Mouse (Mus musculus) CH12.LX (cell line): ENCODE results near the gene Gbe1. TPM values are rescaled to one million over a fixed set of nuclear protein-coding genes. Genes with fewer than 3 reads are reported as not detected.

Experiments
- DNase-seq: peaks from one replicate; pipeline ENCODE4 v3.0.0-alpha.2; 2013; ENCODE audit errors: extremely low read depth
- H3K27ac ChIP-seq: 2 replicates; pipeline ENCODE4 v1.5.1; 2012; ENCODE audit warnings: low read depth, mild to moderate bottlenecking, control low read depth, moderate library complexity; ENCODE audit not compliant: insufficient read depth
- H3K27me3 ChIP-seq: replicated peaks from 2 replicates; pipeline ENCODE3; 2012; ENCODE audit warnings: inconsistent platforms
- H3K36me3 ChIP-seq, 2 experiments: replicated peaks in 1 of 2; 2 replicates each; pipeline versions ENCODE3 to v1.6.1; 2012; ENCODE audit warnings: inconsistent platforms in 1 of 2, low read length in 1 of 2, mild to moderate bottlenecking in 1 of 2, mixed read lengths in 1 of 2, moderate library complexity in 1 of 2; ENCODE audit not compliant: control insufficient read depth in 1 of 2, insufficient read depth in 1 of 2
- H3K4me1 ChIP-seq, 2 experiments: 2 replicates each; pipeline ENCODE4 v1.6.1; 2012; ENCODE audit warnings: inconsistent platforms in 1 of 2, moderate library complexity in 1 of 2; ENCODE audit not compliant: insufficient read depth in 2 of 2, control insufficient read depth in 1 of 2
- H3K4me2 ChIP-seq: 2 replicates; pipeline ENCODE4 v1.6.1; 2012; ENCODE audit warnings: low read depth, mild to moderate bottlenecking, control low read depth; ENCODE audit not compliant: poor library complexity, insufficient read depth, severe bottlenecking
- H3K4me3 ChIP-seq, 3 experiments: fragments of 150-350 bp in 1 of 3; sonication (generic) in 1 of 3; replicated peaks in 1 of 3; 2 replicates each; pipeline versions ENCODE3 to v1.5.1; 2011 to 2012; ENCODE audit warnings: low read depth in 2 of 3, low read length in 2 of 3, mild to moderate bottlenecking in 2 of 3, moderate library complexity in 2 of 3, control low read depth in 1 of 3, improper control_type of control experiment in 1 of 3, inconsistent platforms in 1 of 3, mixed read lengths in 1 of 3; ENCODE audit not compliant: poor library complexity in 1 of 3
- H3K79me2 ChIP-seq: replicated peaks from 2 replicates; pipeline ENCODE4 v1.6.1; 2012; ENCODE audit warnings: mild to moderate bottlenecking, moderate library complexity; ENCODE audit not compliant: control insufficient read depth, poor library complexity, insufficient read depth, severe bottlenecking; ENCODE audit errors: extremely low read depth
- H3K9ac ChIP-seq: 2 replicates; pipeline ENCODE4 v1.6.1; 2012; ENCODE audit warnings: low read depth, mild to moderate bottlenecking, control low read depth, moderate library complexity; ENCODE audit not compliant: insufficient read depth
- H3K9me3 ChIP-seq: replicated peaks from 2 replicates; pipeline ENCODE3; 2012; ENCODE audit warnings: low read length, inconsistent platforms, mixed read lengths
- BHLHE40 ChIP-seq: IDR thresholded peaks from 2 replicates; pipeline ENCODE4 v1.6.1; 2011; ENCODE audit warnings: mild to moderate bottlenecking, low read depth, low read length, improper control_type of control experiment
- CHD1 ChIP-seq: IDR thresholded peaks from 2 replicates; pipeline ENCODE4 v1.6.1; 2012; ENCODE audit warnings: low read depth, low read length, improper control_type of control experiment, inconsistent platforms
- CTCF ChIP-seq, 2 experiments: IDR thresholded peaks in 1 of 2; conservative IDR thresholded peaks in 1 of 2; 2 replicates each; pipeline ENCODE4 v1.5.1; 2011 to 2012; ENCODE audit warnings: low read depth in 2 of 2, low read length in 2 of 2, improper control_type of control experiment in 1 of 2, inconsistent platforms in 1 of 2, mild to moderate bottlenecking in 1 of 2, moderate library complexity in 1 of 2
- ETS1 ChIP-seq: conservative IDR thresholded peaks from 2 replicates; pipeline ENCODE4 v1.6.1; 2012; ENCODE audit warnings: low read depth, mild to moderate bottlenecking, inconsistent platforms, low read length, improper control_type of control experiment, moderate library complexity
- GABPA ChIP-seq: IDR thresholded peaks from 2 replicates; pipeline ENCODE4 v1.6.1; 2012; ENCODE audit warnings: low read depth, low read length, improper control_type of control experiment, inconsistent platforms; ENCODE audit not compliant: insufficient replicate concordance
- HCFC1 ChIP-seq: IDR thresholded peaks from 2 replicates; pipeline ENCODE4 v1.6.1; 2012; ENCODE audit warnings: low read depth, mild to moderate bottlenecking, inconsistent platforms, low read length, improper control_type of control experiment
- JUN ChIP-seq: IDR thresholded peaks from 2 replicates; pipeline ENCODE4 v1.6.1; 2011; ENCODE audit warnings: low read depth, mild to moderate bottlenecking, low read length, improper control_type of control experiment, moderate library complexity; ENCODE audit not compliant: insufficient read depth
- MYC ChIP-seq: IDR thresholded peaks from 2 replicates; pipeline ENCODE4 v1.6.1; 2011; ENCODE audit warnings: low read depth, mild to moderate bottlenecking, improper control_type of control experiment, low read length
- RAD21 ChIP-seq: IDR thresholded peaks from 2 replicates; pipeline ENCODE4 v1.6.1; 2011; ENCODE audit warnings: low read depth, mild to moderate bottlenecking, low read length, improper control_type of control experiment, moderate library complexity
- SIN3A ChIP-seq: IDR thresholded peaks from 2 replicates; pipeline ENCODE4 v1.6.1; 2012; ENCODE audit warnings: low read length, improper control_type of control experiment, inconsistent platforms
- SMC3 ChIP-seq: IDR thresholded peaks from 2 replicates; pipeline ENCODE4 v1.6.1; 2011; ENCODE audit warnings: low read depth, low read length, improper control_type of control experiment
- USF1 ChIP-seq: IDR thresholded peaks from 2 replicates; pipeline ENCODE4 v1.6.1; 2014; ENCODE audit warnings: low read depth, mild to moderate bottlenecking, inconsistent platforms, low read length, improper control_type of control experiment
- dilution Hi-C: fragments of 300-500 bp; cut with MboI; formaldehyde crosslinking; loops from 2 replicates; pipeline ENCODE4 v1.14.3; 2020; ENCODE audit warnings: low sequenced_read_pairs; ENCODE audit not compliant: extremely low pct_unique_long_range_greater_than_20kb, extremely low pct_ligation_motif_present
- in situ Hi-C: fragments of 300-500 bp; cut with MboI; formaldehyde crosslinking; loops from 3 replicates; pipeline ENCODE4 v1.14.3; 2019; ENCODE audit warnings: low sequenced_read_pairs, low pct_ligation_motif_present, low pct_unique_long_range_greater_than_20kb, mixed read lengths
- polyA plus RNA-seq: library from polyadenylated mRNA; unstranded; fragments of >175 nt; gene quantifications from 2 replicates; pipeline ENCODE4 v1.2.1, GENCODE M21; 2012; ENCODE audit warnings: low read depth; ENCODE audit not compliant: insufficient read length
- total RNA-seq, 2 experiments: library from RNA; depleted of rRNA; stranded (reverse); fragments of 300-350 nt in 1 of 2; fragments of >200 nt in 1 of 2; gene quantifications; 2 replicates each; pipeline ENCODE4 v1.2.3; 2012 to 2014

The Gbe1 gene
- total and polyA plus RNA-seq, 3 experiments: not detected

DNA sequence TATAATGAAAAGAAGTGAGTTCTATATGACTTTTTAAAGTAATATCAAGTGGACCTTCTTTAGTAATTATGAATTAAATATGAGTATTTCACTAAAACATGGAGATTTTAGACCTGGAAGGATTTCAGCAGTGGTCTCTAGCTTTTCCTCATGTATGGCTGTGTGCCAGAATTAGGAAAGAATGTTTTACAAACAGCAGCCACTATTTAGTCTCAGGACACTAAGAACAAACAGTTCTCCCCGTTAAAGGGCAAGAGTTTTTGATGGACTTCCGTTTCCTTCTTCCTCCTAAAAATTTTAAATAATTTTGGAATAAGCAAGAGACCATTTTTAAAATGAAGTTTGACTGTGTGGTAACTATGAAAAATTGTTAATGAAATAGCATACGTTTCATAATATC is 38.8 kb downstream of the Gbe1 start:
- in situ Hi-C loops: no loop called here
- Histone ChIP-seq H3K27me3 (no peaks in the 10 kb centered on the region), H3K9ac (no peak overlapping the region), H3K36me3 (no peaks in the 10 kb centered on the region), H3K27ac (no peak overlapping the region), H3K4me1 (no peaks in the 10 kb centered on the region), H3K9me3 (peaks cover 43% of the 10 kb centered on the region), H3K79me2 (no peaks in the 10 kb centered on the region), H3K4me3 (no peak overlapping the region), H3K4me2 (no peak overlapping the region)
- TF ChIP-seq JUN (no peak), MYC (no peak), GABPA (no peak)
- dilution Hi-C loops: no loop called here
- DNase-seq: no peak

DNA sequence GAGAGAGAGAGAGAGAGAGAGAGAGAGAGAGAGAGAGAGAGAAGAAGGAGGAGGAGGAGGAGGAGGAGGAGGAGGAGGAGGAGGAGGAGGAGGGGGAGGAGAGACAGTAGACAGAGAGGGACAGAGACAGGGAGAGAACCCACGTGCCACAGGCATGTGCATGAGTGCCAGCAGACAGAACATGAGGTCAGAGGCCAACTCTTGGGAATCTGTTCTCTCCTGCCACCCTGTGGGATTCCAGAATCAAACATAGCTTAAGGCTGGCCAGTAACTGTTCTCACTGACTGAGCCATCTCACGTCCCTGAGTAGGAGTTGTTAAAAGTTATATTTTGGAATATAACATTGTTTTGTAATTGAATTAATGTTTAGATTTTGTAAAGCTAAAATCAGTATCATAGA is 39.3 kb downstream of the Gbe1 start:
- Histone ChIP-seq H3K36me3 (no peaks in the 10 kb centered on the region), H3K4me1 (no peaks in the 10 kb centered on the region), H3K9me3 (peaks cover 45% of the 10 kb centered on the region), H3K4me3 (no peak overlapping the region), H3K4me2 (no peak overlapping the region), H3K27ac (no peak overlapping the region), H3K79me2 (no peaks in the 10 kb centered on the region), H3K9ac (no peak overlapping the region), H3K27me3 (no peaks in the 10 kb centered on the region)
- DNase-seq: no peak
- dilution Hi-C loops (no loop called here), in situ Hi-C loops (no loop called here)
- TF ChIP-seq BHLHE40 (no peak), CTCF (conservative IDR thresholded peaks at IDR 0.05 in 1 of 2, IDR thresholded peaks at IDR 0.05 in 1 of 2; ENCODE audit: low read depth in 2 of 2, low read length in 2 of 2) (no peak)

DNA sequence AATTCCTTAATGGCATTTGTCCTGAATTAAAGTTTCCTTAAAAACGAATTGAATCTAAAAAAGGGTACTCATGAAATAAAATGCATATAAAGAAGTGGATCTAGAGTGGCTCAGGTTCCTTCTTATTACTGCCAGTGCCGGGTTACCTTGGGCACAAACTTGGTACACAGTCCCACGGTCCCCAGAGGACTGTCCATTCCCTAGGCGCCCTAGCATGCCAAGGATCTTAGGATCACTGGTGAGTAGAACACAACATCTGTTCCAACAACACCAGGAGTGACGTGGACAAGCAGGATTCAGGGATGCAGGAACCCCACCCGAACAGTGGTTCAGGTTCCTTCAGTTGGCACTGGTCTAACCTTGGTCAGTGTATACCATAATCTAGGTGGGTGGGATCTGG is 44.6 kb downstream of the Gbe1 start:
- DNase-seq: no peak
- Histone ChIP-seq H3K79me2 (no peaks in the 10 kb centered on the region), H3K4me3 (no peak overlapping the region), H3K27ac (no peak overlapping the region), H3K9ac (no peak overlapping the region), H3K36me3 (no peaks in the 10 kb centered on the region), H3K4me2 (no peak overlapping the region), H3K27me3 (no peaks in the 10 kb centered on the region), H3K9me3 (peaks cover 64% of the 10 kb centered on the region), H3K4me1 (no peaks in the 10 kb centered on the region)
- in situ Hi-C loops (no loop called here), dilution Hi-C loops (no loop called here)
- no peak for TF ChIP-seq ETS1
- TF ChIP-seq RAD21: no peak
- TF ChIP-seq CHD1: no peak
- TF ChIP-seq SMC3: no peak
- TF ChIP-seq USF1: no peak
- no peak for TF ChIP-seq HCFC1
- no peak for TF ChIP-seq SIN3A
